Mouse (Mus musculus): ENCODE results near the gene Slc9a9.

Gene Slc9a9

GRCm38 (mm10) chr9:94833836-94834235 is 164.1 kb downstream of the Slc9a9 start:
- DNase-seq (ENCODE audit: low read depth, low spot score) = no peak

- no peak for DNase-seq (ENCODE audit: low read depth, low spot score)
These were observed 167.7 kb downstream of the Slc9a9 start for GRCm38 (mm10) chr9:94837384-94837783.

GRCm38 (mm10) chr9:94838479-94839031 is 168.8 kb downstream of the Slc9a9 start:
- no peak for DNase-seq (ENCODE audit: low read depth, low spot score)

- no peak for DNase-seq (ENCODE audit: low read depth, low spot score)
These were observed 169.5 kb downstream of the Slc9a9 start for GRCm38 (mm10) chr9:94839204-94839603.

DNA sequence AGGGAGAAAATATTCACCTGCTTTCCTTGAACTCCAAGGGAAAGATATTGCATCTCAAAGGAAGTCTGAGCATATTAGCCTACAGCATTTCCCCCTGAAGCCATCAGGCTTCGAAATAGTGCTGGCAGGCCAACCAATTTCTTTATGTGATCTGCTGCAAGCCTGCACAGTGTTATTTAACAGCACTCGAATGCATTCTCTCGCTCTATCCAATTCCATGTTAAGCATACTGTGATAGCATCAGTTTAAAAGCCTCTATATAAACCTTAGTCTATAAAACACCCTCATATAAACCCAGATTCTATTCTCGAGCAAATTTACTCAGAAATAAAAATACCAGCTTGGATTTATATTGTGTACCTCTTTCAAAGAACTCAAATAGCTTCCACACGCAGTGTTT is 170.7 kb downstream of the Slc9a9 start:
- no peak for DNase-seq (ENCODE audit: low read depth, low spot score)

GRCm38 (mm10) chr9:94840972-94841371 is 171.3 kb downstream of the Slc9a9 start:
- no peak for DNase-seq (ENCODE audit: low read depth, low spot score)

GRCm38 (mm10) chr9:94844176-94844575 is 174.5 kb downstream of the Slc9a9 start:
- no peak for DNase-seq (ENCODE audit: low read depth, low spot score)

DNA sequence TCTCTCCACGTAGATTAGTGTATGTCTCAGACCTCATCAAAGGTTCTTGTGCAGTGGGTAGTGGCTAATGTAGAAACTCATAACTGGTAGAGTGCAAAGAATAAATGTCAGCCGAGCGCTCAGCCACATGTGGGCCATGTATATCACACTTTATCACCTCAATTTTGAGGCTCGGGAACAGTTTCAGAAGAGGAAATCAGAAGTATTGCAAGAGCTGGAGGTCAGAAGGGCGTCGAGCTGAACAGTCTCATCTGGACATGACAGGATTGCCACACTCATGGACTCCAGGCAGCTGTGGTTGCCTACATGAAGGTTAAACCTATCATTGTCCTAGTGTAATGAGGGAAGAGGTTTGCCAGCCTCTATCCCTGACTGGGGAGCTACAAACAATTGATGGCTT is 177.9 kb downstream of the Slc9a9 start:
- DNase-seq (ENCODE audit: low read depth, low spot score) = no peak

DNA sequence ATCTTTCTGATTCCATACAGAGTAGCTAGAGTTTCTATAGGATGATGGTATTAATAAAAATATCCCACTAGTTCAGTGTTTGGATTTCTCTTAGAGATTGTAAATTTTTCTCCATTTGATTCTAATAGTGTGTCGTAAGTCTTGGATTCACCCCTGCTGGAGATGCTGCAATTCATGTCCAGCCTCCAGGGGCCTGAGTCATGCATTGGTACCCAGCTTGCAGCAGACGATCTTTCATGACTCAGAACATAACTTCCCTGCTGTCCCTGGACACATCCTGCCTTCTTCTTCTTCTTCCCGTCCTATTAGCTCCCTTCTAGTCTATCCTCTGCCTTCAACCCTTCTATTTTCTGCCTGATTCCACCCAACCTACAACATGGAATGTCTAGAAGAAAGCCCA is 181.8 kb downstream of the Slc9a9 start:
- DNase-seq (ENCODE audit: low read depth, low spot score) = no peak

- DNase-seq (ENCODE audit: low read depth, low spot score) = no peak
These were observed 186.4 kb downstream of the Slc9a9 start for GRCm38 (mm10) chr9:94856093-94856492.

DNA sequence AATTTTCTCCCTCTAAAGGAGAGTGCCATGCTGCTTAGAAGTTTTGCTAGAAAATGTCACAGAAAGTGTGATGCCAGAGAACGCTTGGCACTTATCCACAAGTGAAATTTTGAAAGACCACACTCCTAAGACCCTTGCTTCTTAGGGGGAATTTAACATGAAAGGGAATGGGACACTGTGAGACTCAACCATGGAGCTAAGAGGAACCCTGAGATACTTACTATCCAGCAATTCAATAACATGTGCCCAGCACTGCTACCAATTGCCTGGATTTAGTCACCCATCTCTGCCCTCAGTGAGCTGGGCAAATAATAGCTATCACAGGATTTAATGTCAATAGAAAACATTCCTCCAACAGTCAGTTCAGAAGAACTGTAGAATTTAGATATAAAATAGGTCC is 198.8 kb downstream of the Slc9a9 start:
- no peak for DNase-seq (ENCODE audit: low read depth, low spot score)

GRCm38 (mm10) chr9:94869023-94869799 is 199.5 kb downstream of the Slc9a9 start:
- no peak for DNase-seq (ENCODE audit: low read depth, low spot score)

DNA sequence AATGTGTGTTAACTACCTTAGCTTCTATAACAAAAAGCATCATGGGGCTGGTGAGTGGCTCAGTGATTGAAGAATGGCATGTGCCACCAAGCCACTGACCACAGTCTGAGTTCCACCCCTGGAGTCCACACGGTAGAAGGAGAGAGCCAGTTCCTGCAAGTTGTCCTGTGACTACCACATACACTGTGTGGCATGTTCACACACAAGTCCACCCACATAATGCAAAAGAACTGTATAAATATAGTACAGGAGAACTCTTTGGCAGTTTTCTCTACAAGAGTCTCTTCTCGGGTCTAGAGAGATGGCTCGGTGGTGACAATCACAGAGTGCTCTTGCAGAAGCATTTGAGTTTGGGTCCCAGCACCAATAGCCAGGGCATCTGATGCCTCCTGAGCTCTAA is 212.8 kb downstream of the Slc9a9 start:
- DNase-seq (ENCODE audit: low read depth, low spot score) = no peak

DNA sequence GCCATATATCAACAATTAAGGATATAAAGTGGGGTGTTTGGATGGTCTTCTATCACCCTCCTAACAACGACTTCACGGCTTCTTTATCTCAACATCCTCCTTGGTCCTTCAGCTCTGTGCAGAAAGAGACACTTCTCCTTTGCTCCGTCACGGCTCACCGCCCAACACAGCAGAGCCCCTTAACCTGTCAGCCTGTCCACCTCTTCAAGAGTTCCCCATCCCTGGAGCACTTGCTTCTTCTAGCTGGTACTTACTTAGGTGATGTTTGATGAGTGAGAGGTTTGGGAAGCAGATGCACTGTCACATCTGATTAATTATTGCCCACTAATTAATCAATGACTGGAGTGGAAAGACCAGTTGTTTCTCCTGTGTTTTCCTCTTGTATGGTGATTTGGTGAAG is 213.7 kb downstream of the Slc9a9 start:
- peak; percentile 7 for DNase-seq (ENCODE audit: low read depth, low spot score)

DNA sequence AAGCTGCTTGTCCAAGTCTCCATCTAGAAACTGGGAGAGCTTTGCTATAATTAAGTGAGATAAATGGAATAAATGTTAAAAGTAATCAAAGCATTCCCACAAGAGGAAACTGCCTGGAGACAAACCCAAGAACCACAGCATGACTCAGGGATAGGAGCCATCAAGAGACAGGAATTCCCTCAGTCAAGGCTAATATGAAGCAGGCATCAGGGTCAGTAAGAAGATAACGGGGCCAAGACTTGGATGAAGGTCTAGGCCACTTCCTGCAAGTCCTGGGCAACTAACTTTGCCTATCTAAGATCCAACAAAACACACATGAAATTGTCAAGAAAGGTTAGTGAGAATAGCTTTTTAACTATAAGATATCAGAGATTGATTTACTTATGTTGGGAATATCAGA is 215.4 kb downstream of the Slc9a9 start:
- DNase-seq (ENCODE audit: low read depth, low spot score) = no peak

DNA sequence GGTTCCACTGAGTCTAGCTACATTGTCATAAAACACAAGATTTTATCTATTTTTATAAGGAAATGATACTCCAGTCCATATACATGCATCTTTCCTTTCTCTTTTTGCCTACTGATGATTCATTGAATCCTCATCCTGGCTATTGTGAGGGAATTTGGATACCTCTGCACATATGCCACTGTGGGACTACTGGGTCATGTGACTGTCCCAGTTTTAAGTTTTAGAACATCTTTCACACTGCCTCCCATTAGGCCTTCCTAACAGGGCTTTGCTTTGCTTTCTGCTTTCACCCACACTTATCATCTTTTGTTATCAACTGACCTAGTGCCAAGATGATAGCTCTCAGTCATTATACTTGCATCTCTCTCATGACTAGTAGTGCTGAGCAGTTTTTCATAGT is 219.9 kb downstream of the Slc9a9 start:
- no peak for DNase-seq (ENCODE audit: low read depth, low spot score)

- no peak for DNase-seq (ENCODE audit: low read depth, low spot score)
These were observed 226.2 kb downstream of the Slc9a9 start for GRCm38 (mm10) chr9:94895882-94896281.

DNA sequence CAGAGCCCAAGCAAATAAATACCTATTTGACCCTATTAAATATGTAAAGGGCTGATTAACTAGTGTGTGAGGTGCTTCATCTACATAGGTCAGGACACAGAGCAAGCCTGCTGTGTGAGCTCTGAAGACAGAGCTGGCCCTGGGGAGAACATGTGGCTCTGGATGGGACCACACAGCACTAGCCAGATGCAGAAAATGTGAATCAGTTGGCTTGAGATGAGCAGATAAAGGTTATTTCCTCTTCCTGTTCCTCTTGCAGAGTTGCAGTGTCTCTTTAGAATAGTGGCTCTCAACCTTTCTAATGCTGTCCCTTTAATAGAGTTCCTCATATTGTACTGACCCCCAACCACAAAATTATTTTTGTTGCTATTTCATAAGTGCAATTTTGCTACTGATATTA is 234.5 kb downstream of the Slc9a9 start:
- DNase-seq (ENCODE audit: low read depth, low spot score) = no peak

DNA sequence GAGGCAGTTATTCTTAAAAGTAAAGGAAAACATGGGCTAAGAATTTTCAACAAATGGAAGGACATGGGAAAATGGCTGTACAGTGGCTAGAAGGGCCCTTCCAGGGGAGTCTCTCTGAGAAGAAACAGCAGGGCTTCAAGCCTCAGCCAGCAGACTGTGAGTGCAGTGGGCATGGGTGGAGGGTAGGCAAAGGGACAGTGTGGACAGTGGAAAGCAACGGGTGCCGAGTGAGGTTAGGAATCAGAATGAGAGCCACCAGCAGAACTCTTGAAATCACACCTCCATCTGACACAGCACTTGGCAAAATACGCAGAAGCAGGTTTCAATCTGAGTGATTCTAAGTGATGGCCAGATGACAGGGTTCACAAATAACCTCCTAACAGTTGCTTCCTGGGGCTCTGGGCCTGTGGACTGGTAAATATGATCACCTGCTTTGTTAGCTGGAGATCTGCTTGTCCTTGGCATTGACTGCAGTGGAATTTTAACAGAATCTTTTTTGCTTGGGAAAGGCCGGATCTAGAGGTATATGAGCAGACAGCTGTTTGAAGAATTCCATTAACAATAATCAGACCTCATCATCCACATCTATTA is 237.4 kb downstream of the Slc9a9 start:
- DNase-seq (ENCODE audit: low read depth, low spot score) = no peak

GRCm38 (mm10) chr9:94912071-94912470 is 242.4 kb downstream of the Slc9a9 start:
- no peak for DNase-seq (ENCODE audit: low read depth, low spot score)

DNA sequence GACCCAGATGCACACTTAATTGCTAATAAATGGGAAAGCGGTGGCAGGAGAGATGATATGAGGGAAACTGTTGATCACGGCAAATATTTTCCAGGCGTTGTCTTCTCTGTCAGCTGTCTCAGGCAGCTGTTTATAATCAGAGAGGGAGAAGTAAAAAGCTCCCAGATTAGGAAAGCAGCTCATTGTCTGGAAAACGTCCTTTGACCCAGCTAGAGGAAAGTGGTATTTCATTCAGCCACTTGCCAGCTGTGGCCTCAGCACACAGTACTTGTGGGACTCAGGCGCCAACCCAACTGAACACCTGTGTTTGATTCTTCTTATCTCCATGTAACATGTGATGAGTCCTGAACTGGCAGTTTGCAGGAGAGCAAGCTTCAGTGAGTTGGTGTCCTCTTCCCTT is 252.4 kb downstream of the Slc9a9 start:
- no peak for DNase-seq (ENCODE audit: low read depth, low spot score)

- DNase-seq (ENCODE audit: low read depth, low spot score) = no peak
These were observed 256.1 kb downstream of the Slc9a9 start for GRCm38 (mm10) chr9:94925845-94926244.

DNA sequence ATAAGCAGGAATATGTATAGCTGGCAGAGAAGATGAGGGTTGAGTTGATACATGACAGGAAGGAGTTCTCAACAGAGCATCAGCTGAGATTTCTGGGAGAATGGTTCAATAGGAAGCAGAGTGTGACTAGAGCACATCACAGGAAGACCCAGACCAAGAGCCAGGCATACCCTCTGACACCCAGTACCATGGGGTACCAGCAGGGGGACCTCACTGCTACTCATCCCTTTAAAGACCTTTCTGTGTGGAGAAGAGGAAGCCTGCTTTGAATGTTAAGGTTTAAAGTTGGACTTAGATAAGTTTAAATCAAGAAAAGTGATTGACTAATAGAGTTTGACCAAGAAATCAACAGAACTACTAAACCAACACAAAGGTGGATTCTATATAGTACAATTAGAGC is 257.4 kb downstream of the Slc9a9 start:
- no peak for DNase-seq (ENCODE audit: low read depth, low spot score)
